Mouse (Mus musculus): ENCODE data around the gene Rnf41.

DNA sequence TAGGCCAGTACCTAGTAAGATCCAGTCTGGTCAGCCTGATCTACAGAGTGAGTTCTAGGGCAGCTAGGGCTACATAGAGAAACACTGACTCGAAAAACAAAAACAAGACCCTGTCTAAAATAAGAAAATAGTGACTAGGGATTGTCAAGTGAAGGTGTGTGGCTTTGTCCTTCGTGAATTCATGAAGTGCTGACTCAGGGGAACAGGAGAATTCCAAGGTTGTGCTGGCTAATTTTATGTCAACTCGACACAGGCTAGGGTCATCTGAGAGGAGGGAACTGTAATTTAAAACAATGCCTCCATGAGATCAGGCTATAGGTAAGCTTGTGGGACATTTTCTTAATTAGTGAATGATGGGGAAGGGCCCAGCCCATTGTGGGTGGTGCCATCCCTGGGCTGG is 43.0 kb downstream of the Rnf41 start:
- no peak for TF ChIP-seq CTCF (IDR thresholded peaks at IDR 0.05; ENCODE audit: low read depth, low read length)
- no peak for TF ChIP-seq EP300 (IDR thresholded peaks at IDR 0.05; ENCODE audit: insufficient read depth, low read depth, low read length)

All from ES-Bruce4 (cell line).